Mouse (Mus musculus): ENCODE results near the gene Iffo1. TPM values are rescaled to one million over a fixed set of nuclear protein-coding genes. Genes with fewer than 3 reads are reported as not detected.

The Iffo1 gene
- total and polyA plus RNA-seq, 3 experiments: 3.3 to 7.0 (median 6.7) TPM

DNA sequence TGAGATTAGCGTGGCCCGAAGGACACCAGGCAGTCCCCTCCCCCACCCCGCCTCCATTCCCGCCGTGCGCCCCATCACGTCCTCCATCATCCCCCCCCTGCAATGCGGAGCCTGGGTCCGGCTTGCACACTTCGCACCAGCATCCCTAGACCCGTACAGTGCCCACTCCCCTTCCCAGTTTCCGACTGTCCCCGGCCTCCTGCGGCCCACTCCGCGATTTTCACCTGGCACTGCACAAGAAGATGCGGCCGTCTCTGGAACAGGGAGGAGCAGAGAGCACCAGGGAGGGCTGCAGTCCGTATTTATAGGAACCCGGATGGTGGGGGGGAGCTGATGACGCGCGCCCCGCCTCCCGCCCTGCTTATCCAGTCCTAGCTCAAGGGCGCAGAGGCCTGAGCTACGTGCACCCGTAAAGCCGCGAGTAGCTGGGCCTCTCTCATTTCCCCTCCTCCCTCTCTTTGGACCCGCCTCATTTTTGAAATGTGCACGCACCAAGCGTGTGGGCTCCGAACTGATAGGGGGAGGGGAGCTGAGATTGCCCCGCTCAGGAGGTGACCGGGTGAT lies 20.4 kb downstream of the Iffo1 start (continued):
- TF ChIP-seq ZMIZ1 (IDR thresholded peaks at IDR 0.05; ENCODE audit: low read depth, low read length): peak; percentile 100
- no peak for TF ChIP-seq ZKSCAN1 (IDR thresholded peaks at IDR 0.05; ENCODE audit: borderline replicate concordance, low read depth, low read length)
- peak; percentile 31; the same call in 1 of the 2 replicates for TF ChIP-seq NRF1 (IDR thresholded peaks at IDR 0.05; ENCODE audit: low read depth, low read length)
- 0 out of 2 replicates have a peak, but pooled peaks have one; percentile 17 for TF ChIP-seq KAT2A (IDR thresholded peaks at IDR 0.05; ENCODE audit: insufficient replicate concordance, low read length)
- TF ChIP-seq RAD21 (IDR thresholded peaks at IDR 0.05; ENCODE audit: low read depth, low read length): no peak
- TF ChIP-seq PAX5 (IDR thresholded peaks at IDR 0.05; ENCODE audit: low read length): no peak
- peak; percentile 92 for TF ChIP-seq SIN3A (IDR thresholded peaks at IDR 0.05; ENCODE audit: low read length)
- TF ChIP-seq MAX (IDR thresholded peaks at IDR 0.05; ENCODE audit: low read length): peak; percentile 85

DNA sequence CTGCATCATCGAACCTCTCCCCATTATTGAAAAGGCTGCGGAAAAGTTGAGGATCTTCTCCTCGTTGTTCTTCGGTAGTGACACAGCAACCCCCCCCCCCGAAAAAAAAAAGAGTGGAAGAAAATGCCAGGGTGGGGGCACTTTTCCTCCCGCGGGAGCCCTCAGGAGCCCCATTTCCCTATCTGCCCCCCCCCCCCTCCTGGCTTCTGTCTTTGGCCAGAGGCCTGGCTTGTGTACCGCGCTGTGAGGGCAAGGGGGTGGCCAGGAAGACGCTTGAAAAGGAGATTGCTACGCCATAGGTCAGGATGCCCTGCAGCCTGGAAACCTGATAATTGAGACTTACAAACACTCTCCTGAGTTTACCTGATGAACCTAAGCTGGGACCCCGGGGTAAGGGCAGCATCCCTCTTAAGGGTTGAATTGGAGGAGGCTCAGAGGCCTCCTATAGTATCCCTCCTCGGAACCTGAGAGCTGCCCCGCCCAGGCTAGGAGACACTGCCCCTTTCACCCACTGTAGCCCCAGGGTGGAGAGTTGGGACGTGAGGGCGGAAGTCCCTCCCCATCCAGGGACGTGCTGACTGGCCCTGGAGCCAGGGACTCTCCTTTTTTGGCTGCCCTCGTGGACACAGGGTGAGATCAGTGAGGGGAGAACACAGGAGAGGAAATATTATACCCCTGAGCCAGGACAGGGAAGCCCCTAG lies 21.2 kb downstream of the Iffo1 start, which contains the start of gene Gapdh:
Gapdh (minus strand) TSS at position 417 of the 701 bp plus-strand sequence.
- peaks cover 21% of the 10 kb centered on the region for H3K79me2 ChIP-seq (replicated peaks; ENCODE audit: control insufficient read depth, extremely low read depth, insufficient read depth, poor library complexity, severe bottlenecking)
- peak within 1 kb of the TSS; percentile 75 to 100 (median 87) for H3K4me3 ChIP-seq (replicated peaks in 1 of 3; ENCODE audit: low read depth in 2 of 3, low read length in 2 of 3, poor library complexity in 1 of 3)
- H3K9me3 ChIP-seq (replicated peaks; ENCODE audit: low read length): no peaks in the 10 kb centered on the region
- H3K4me1 ChIP-seq (ENCODE audit: control insufficient read depth in 1 of 2, insufficient read depth in 2 of 2): peaks cover 11 to 28% of the 10 kb centered on the region in 2 experiments
- peak within 1 kb of the TSS; percentile 83 for H3K27ac ChIP-seq (ENCODE audit: insufficient read depth, low read depth)
- H3K4me2 ChIP-seq (ENCODE audit: insufficient read depth, low read depth, poor library complexity, severe bottlenecking): peak within 1 kb of the TSS; percentile 81
- no peaks in the 10 kb centered on the region for H3K27me3 ChIP-seq (replicated peaks)
- no peak for TF ChIP-seq ETS1 (conservative IDR thresholded peaks at IDR 0.05; ENCODE audit: low read depth, low read length)
- TF ChIP-seq SIN3A (IDR thresholded peaks at IDR 0.05; ENCODE audit: low read length): peak; percentile 61; the same call in 1 of the 2 replicates
- TF ChIP-seq EP300 (IDR thresholded peaks at IDR 0.05; ENCODE audit: low read length): no peak
- TF ChIP-seq NRF1 (IDR thresholded peaks at IDR 0.05; ENCODE audit: low read depth, low read length): 0 out of 2 replicates have a peak, but pooled peaks have one; percentile 23
- TF ChIP-seq TCF12 (IDR thresholded peaks at IDR 0.05; ENCODE audit: low read depth, low read length): peak; percentile 75; the same call in 1 of the 2 replicates
- peak; percentile 22; the same call in 1 of the 2 replicates for TF ChIP-seq MXI1 (IDR thresholded peaks at IDR 0.05; ENCODE audit: low read depth, low read length)
- TF ChIP-seq ZMIZ1 (IDR thresholded peaks at IDR 0.05; ENCODE audit: low read depth, low read length): 0 out of 2 replicates have a peak, but pooled peaks have one; percentile 27
- peak; percentile 64 for TF ChIP-seq NELFE (IDR thresholded peaks at IDR 0.05; ENCODE audit: low read depth, low read length)
- peak; percentile 74; the same call in 1 of the 2 replicates for TF ChIP-seq POLR2A (IDR thresholded peaks at IDR 0.05; ENCODE audit: low read depth, low read length)
- peak; percentile 59; the same call in 1 of the 2 replicates for TF ChIP-seq MAX (IDR thresholded peaks at IDR 0.05; ENCODE audit: low read length)
- no peak for TF ChIP-seq ZNF384 (IDR thresholded peaks at IDR 0.05; ENCODE audit: low read depth, low read length)
- peak; percentile 82 for TF ChIP-seq ELF1 (IDR thresholded peaks at IDR 0.05; ENCODE audit: low read depth, low read length)
- TF ChIP-seq HCFC1 (IDR thresholded peaks at IDR 0.05; ENCODE audit: low read depth, low read length): peak; percentile 56; the same call in 1 of the 2 replicates
- TF ChIP-seq MYC (IDR thresholded peaks at IDR 0.05; ENCODE audit: low read depth, low read length): peak; percentile 73; the same call in 1 of the 2 replicates
- no peak for TF ChIP-seq CHD1 (IDR thresholded peaks at IDR 0.05; ENCODE audit: low read depth, low read length)
- TF ChIP-seq UBTF (IDR thresholded peaks at IDR 0.05; ENCODE audit: low read depth, low read length): no peak
- TF ChIP-seq TBP (conservative IDR thresholded peaks at IDR 0.05; ENCODE audit: low read depth, low read length): peak; percentile 14; the same call in 1 of the 2 replicates
- peak; percentile 11; the same call in 1 of the 2 replicates for TF ChIP-seq RCOR1 (conservative IDR thresholded peaks at IDR 0.05; ENCODE audit: low read depth, low read length)
- dilution Hi-C loops (cut with MboI; ENCODE audit: extremely low pct_ligation_motif_present, extremely low pct_unique_long_range_greater_than_20kb, low sequenced_read_pairs): no loop called here
- DNase-seq (ENCODE audit: extremely low read depth): peak; percentile 81
- peaks cover 59 to 71% of the 10 kb centered on the region in 2 experiments for H3K36me3 ChIP-seq (replicated peaks in 1 of 2; ENCODE audit: control insufficient read depth in 1 of 2, insufficient read depth in 1 of 2, low read length in 1 of 2)
- H3K9ac ChIP-seq (ENCODE audit: insufficient read depth, low read depth): peak within 1 kb of the TSS; percentile 90
- in situ Hi-C loops (cut with MboI; ENCODE audit: low pct_ligation_motif_present, low pct_unique_long_range_greater_than_20kb, low sequenced_read_pairs): no loop called here
